14 mouse cellular contexts compared by ENCODE assay signal in the genomic region with DNA sequence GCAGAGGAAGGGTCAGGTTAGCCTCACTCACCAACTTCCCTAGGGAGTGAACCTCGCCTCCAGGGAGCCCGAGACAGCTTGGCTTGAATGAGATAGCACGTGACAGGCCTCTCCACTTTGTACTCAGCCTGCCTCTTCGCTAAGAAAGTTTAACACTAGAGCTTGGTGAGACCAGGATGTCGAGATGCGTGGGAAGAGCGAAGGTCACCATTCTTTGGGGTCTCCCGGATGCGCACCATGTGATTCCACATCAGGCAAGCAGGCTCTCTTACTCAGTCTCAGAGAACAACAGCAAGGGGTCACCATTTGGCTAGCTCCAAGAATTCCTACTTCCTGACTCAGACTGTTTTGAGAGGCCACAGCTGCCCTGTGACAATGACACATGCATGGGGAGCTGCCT. TPM values are rescaled to one million over a fixed set of nuclear protein-coding genes. Genes with fewer than 3 reads are reported as not detected.
A peak's percentile ranks its signal among the peaks of the same experiment; 100 is the strongest.
DNase-seq lines count a peak whose midpoint lies in the region; ATAC-seq and TF ChIP-seq lines count a peak whose summit lies in the region.
"Had no signal": no experiment of that assay in that cellular context is flagged by ENCODE, and none has a peak within 500 bp of the region (broad histone marks: within the 10 kb centered on the region; RNA-seq: fewer than 3 reads in every experiment).

No protein-coding gene starts in this region.

- no peaks in the 10 kb centered on the region for H3K4me1 ChIP-seq in heart, embryonic 10.5 days
- H3K4me1 ChIP-seq in kidney, adult 2 months (ENCODE audit: control insufficient read depth, insufficient read depth, low read length) = no peaks in the 10 kb centered on the region
- H3K4me1 ChIP-seq in lung, postnatal 0 days (ENCODE audit: insufficient read depth, low read depth, low read length) = no peaks in the 10 kb centered on the region
- no peaks in the 10 kb centered on the region for H3K4me1 ChIP-seq in midbrain, embryonic 14.5 days (ENCODE audit: control insufficient read depth, insufficient read depth, low read length)
- H3K4me1 ChIP-seq in hindbrain, embryonic 14.5 days (replicated peaks; ENCODE audit: control insufficient read depth, insufficient read depth, low read length) = no peaks in the 10 kb centered on the region
- H3K4me1 ChIP-seq: embryonic facial prominence, embryonic 12.5 days; forebrain, embryonic 12.5 days; heart, embryonic 13.5 days; midbrain, embryonic 15.5 days; neural tube, embryonic 12.5 days had no signal

- TF ChIP-seq EP300 in lung, postnatal 0 days (IDR thresholded peaks at IDR 0.05) = no peak

- TF ChIP-seq CTCF in kidney, adult 2 months (conservative IDR thresholded peaks at IDR 0.05; ENCODE audit: insufficient read depth, insufficient read length, low read depth, low read length) = no peak
- TF ChIP-seq CTCF in lung, postnatal 0 days (IDR thresholded peaks at IDR 0.05) = 0 out of 2 replicates have a peak, but pooled peaks have one; percentile 3

- no peaks in the 10 kb centered on the region for H3K9me3 ChIP-seq in heart, embryonic 10.5 days
- H3K9me3 ChIP-seq in lung, postnatal 0 days (ENCODE audit: low read length) = no peaks in the 10 kb centered on the region
- 0 out of 2 replicates have a peak, but pooled peaks cover 3% of the 10 kb centered on the region for H3K9me3 ChIP-seq in midbrain, embryonic 14.5 days (ENCODE audit: control insufficient read depth, low read length)
- H3K9me3 ChIP-seq in hindbrain, embryonic 14.5 days (ENCODE audit: control insufficient read depth, low read length) = 0 out of 2 replicates have a peak, but pooled peaks cover 11% of the 10 kb centered on the region
- H3K9me3 ChIP-seq: forebrain, embryonic 12.5 days had no signal

- H3K36me3 ChIP-seq in heart, embryonic 10.5 days = no peaks in the 10 kb centered on the region
- H3K36me3 ChIP-seq in kidney, adult 2 months (ENCODE audit: control insufficient read depth, insufficient read depth, low read length) = no peaks in the 10 kb centered on the region
- no peaks in the 10 kb centered on the region for H3K36me3 ChIP-seq in lung, postnatal 0 days (ENCODE audit: insufficient read depth, low read length)
- no peaks in the 10 kb centered on the region for H3K36me3 ChIP-seq in midbrain, embryonic 14.5 days (ENCODE audit: control insufficient read depth, insufficient read depth, low read length)
- H3K36me3 ChIP-seq in hindbrain, embryonic 14.5 days (replicated peaks; ENCODE audit: control insufficient read depth, insufficient read depth) = no peaks in the 10 kb centered on the region
- H3K36me3 ChIP-seq: embryonic facial prominence, embryonic 12.5 days; forebrain, embryonic 12.5 days; heart, embryonic 13.5 days; midbrain, embryonic 15.5 days; neural tube, embryonic 12.5 days had no signal

- H3K4me3 ChIP-seq in heart, embryonic 10.5 days = no peak overlapping the region
- H3K4me3 ChIP-seq in kidney, adult 2 months (ENCODE audit: insufficient read depth, low read depth, low read length) = no peak overlapping the region
- H3K4me3 ChIP-seq in lung, postnatal 0 days (ENCODE audit: low read depth, low read length) = no peak overlapping the region
- H3K4me3 ChIP-seq in midbrain, embryonic 14.5 days (replicated peaks; ENCODE audit: low read depth, low read length) = no peak overlapping the region
- no peak overlapping the region for H3K4me3 ChIP-seq in hindbrain, embryonic 14.5 days (replicated peaks; ENCODE audit: low read length)
- H3K4me3 ChIP-seq: embryonic facial prominence, embryonic 12.5 days; forebrain, embryonic 12.5 days; heart, embryonic 13.5 days; midbrain, embryonic 15.5 days; neural tube, embryonic 12.5 days had no signal

- H3K27ac ChIP-seq in heart, embryonic 10.5 days = no peak overlapping the region
- H3K27ac ChIP-seq in kidney, adult 2 months (ENCODE audit: insufficient read depth, low read depth, low read length) = peak overlapping the region; percentile 59
- H3K27ac ChIP-seq in lung, postnatal 0 days (ENCODE audit: low read length) = no peak overlapping the region
- no peak overlapping the region for H3K27ac ChIP-seq in midbrain, embryonic 14.5 days (replicated peaks; ENCODE audit: low read depth, low read length)
- H3K27ac ChIP-seq in hindbrain, embryonic 14.5 days = no peak overlapping the region
- H3K27ac ChIP-seq: embryonic facial prominence, embryonic 12.5 days; forebrain, embryonic 12.5 days; heart, embryonic 13.5 days; midbrain, embryonic 15.5 days; neural tube, embryonic 12.5 days had no signal

- H3K9ac ChIP-seq in lung, postnatal 0 days (replicated peaks; ENCODE audit: low read depth) = no peak overlapping the region
- H3K9ac ChIP-seq in midbrain, embryonic 14.5 days (replicated peaks; ENCODE audit: low read length) = no peak overlapping the region
- H3K9ac ChIP-seq in hindbrain, embryonic 14.5 days = no peak overlapping the region
- H3K9ac ChIP-seq: embryonic facial prominence, embryonic 12.5 days; forebrain, embryonic 12.5 days; heart, embryonic 13.5 days; midbrain, embryonic 15.5 days; neural tube, embryonic 12.5 days had no signal

- H3K4me2 ChIP-seq in lung, postnatal 0 days (replicated peaks; ENCODE audit: low read depth, low read length) = no peak overlapping the region
- no peak overlapping the region for H3K4me2 ChIP-seq in midbrain, embryonic 14.5 days (ENCODE audit: low read length)
- H3K4me2 ChIP-seq in hindbrain, embryonic 14.5 days (replicated peaks) = no peak overlapping the region
- H3K4me2 ChIP-seq: embryonic facial prominence, embryonic 12.5 days; forebrain, embryonic 12.5 days; heart, embryonic 13.5 days; midbrain, embryonic 15.5 days; neural tube, embryonic 12.5 days had no signal

- WGBS in heart, embryonic 10.5 days = 68% methylated on average over 9 of the region's 9 CpGs
- 68% methylated on average over 9 of the region's 9 CpGs for WGBS in kidney, adult 2 months
- WGBS in lung, postnatal 0 days = 65% methylated on average over 9 of the region's 9 CpGs
- 90% methylated on average over 9 of the region's 9 CpGs for WGBS in midbrain, embryonic 14.5 days
- WGBS in hindbrain, embryonic 14.5 days = 86% methylated on average over 9 of the region's 9 CpGs

- TF ChIP-seq POLR2A in kidney, adult 2 months (IDR thresholded peaks at IDR 0.05; ENCODE audit: low read depth, low read length) = no peak

- peak; percentile 98 for DNase-seq in heart, adult 11 months
- no peak for DNase-seq in heart, embryonic 10.5 days (ENCODE audit: low spot score)
- DNase-seq in adrenal gland, postnatal 25 days = peak; percentile 10
- peak; percentile 64 for DNase-seq in kidney, adult 2 months
- DNase-seq in lung, postnatal 0 days (ENCODE audit: low spot score) = peak; percentile 43
- no peak for DNase-seq in midbrain, embryonic 14.5 days
- DNase-seq in hindbrain, embryonic 14.5 days (ENCODE audit: low spot score) = no peak
- no peak for DNase-seq in thymus, postnatal 4 days
- DNase-seq: cerebellum, adult 2 months had no signal

- no peaks in the 10 kb centered on the region for H3K27me3 ChIP-seq in heart, embryonic 10.5 days (ENCODE audit: insufficient read depth, poor library complexity, severe bottlenecking)
- no peaks in the 10 kb centered on the region for H3K27me3 ChIP-seq in kidney, adult 2 months (replicated peaks; ENCODE audit: control insufficient read depth, insufficient read depth, low read length)
- no peaks in the 10 kb centered on the region for H3K27me3 ChIP-seq in lung, postnatal 0 days (replicated peaks; ENCODE audit: insufficient read depth, low read length)
- no peaks in the 10 kb centered on the region for H3K27me3 ChIP-seq in midbrain, embryonic 14.5 days (ENCODE audit: control insufficient read depth, insufficient read depth, low read length)
- H3K27me3 ChIP-seq in hindbrain, embryonic 14.5 days (ENCODE audit: control insufficient read depth, insufficient read depth, low read length) = no peaks in the 10 kb centered on the region
- H3K27me3 ChIP-seq: embryonic facial prominence, embryonic 12.5 days; forebrain, embryonic 12.5 days; heart, embryonic 13.5 days; midbrain, embryonic 15.5 days; neural tube, embryonic 12.5 days had no signal

- peak; percentile 55 for ATAC-seq in lung, postnatal 0 days
- ATAC-seq in midbrain, embryonic 14.5 days (ENCODE audit: low FRiP score, low TSS enrichment) = no peak
- ATAC-seq in hindbrain, embryonic 14.5 days (ENCODE audit: low FRiP score) = no peak
- ATAC-seq: midbrain, embryonic 15.5 days had no signal

RNA-seq across cellular contexts. Expression of gene Timp3, which starts 35.6 kb away (rescaled TPM):
- polyA plus RNA-seq in heart, embryonic 10.5 days (2016; fragmentation: Nextera tagmentation; extraction: Ambion mirVana) = 44.7 and 47.2 TPM in 2 replicates
- 388 and 389 TPM in 2 replicates for total RNA-seq in adrenal gland, postnatal 25 days (2021)
- 609 and 859 TPM in 2 replicates for polyA plus RNA-seq in kidney, adult 2 months (2012; rRNA removed)
- polyA plus RNA-seq in lung, postnatal 0 days (2015; fragmentation: Nextera tagmentation; extraction: Ambion mirVana) = 207 and 208 TPM in 2 replicates
- polyA plus RNA-seq in midbrain, embryonic 14.5 days (2014; fragmentation: Nextera tagmentation; extraction: Ambion mirVana) = 13.2 and 23.5 TPM in 2 replicates
- 42.5 and 45.1 TPM in 2 replicates for polyA plus RNA-seq in hindbrain, embryonic 14.5 days (2014; fragmentation: Nextera tagmentation; extraction: Ambion mirVana)

Comparison
In these comparisons a context has a peak if more than half of its experiments do, and no peak if none do; other contexts are left out.
1. DNase-seq: peak in heart, adult 11 months (single experiment), adrenal gland, postnatal 25 days (single experiment), kidney, adult 2 months (single experiment) and lung, postnatal 0 days (single experiment); none in heart, embryonic 10.5 days (single experiment), midbrain, embryonic 14.5 days (single experiment), hindbrain, embryonic 14.5 days (single experiment) and thymus, postnatal 4 days (single experiment).